Mouse (Mus musculus) CH12.LX (cell line): ENCODE data around the gene Senp5.

Experiments
- CTCF ChIP-seq, 2 experiments: IDR thresholded peaks in 1 of 2; conservative IDR thresholded peaks in 1 of 2; 2 replicates each; pipeline ENCODE4 v1.5.1; 2011 to 2012; ENCODE audit warnings: low read depth in 2 of 2, low read length in 2 of 2, improper control_type of control experiment in 1 of 2, inconsistent platforms in 1 of 2, mild to moderate bottlenecking in 1 of 2, moderate library complexity in 1 of 2
- EP300 ChIP-seq: IDR thresholded peaks from 2 replicates; pipeline ENCODE4 v1.6.1; 2011; ENCODE audit warnings: low read length, improper control_type of control experiment
- MAFK ChIP-seq: IDR thresholded peaks from 2 replicates; pipeline ENCODE4 v1.6.1; 2011; ENCODE audit warnings: low read length, improper control_type of control experiment; ENCODE audit not compliant: insufficient replicate concordance
- MAX ChIP-seq: IDR thresholded peaks from 2 replicates; pipeline ENCODE4 v1.6.1; 2011; ENCODE audit warnings: low read length, improper control_type of control experiment
- MXI1 ChIP-seq: IDR thresholded peaks from 2 replicates; pipeline ENCODE4 v1.6.1; 2011; ENCODE audit warnings: mild to moderate bottlenecking, low read depth, low read length, improper control_type of control experiment
- NRF1 ChIP-seq: IDR thresholded peaks from 2 replicates; pipeline ENCODE4 v1.6.1; 2014; ENCODE audit warnings: low read depth, mild to moderate bottlenecking, inconsistent platforms, low read length, improper control_type of control experiment, moderate library complexity
- POLR2A ChIP-seq: IDR thresholded peaks from 2 replicates; pipeline ENCODE4 v1.6.1; 2011; ENCODE audit warnings: low read depth, mild to moderate bottlenecking, improper control_type of control experiment, low read length
- POLR2AphosphoS2 ChIP-seq: IDR thresholded peaks from 2 replicates; pipeline ENCODE4 v1.6.1; 2011; ENCODE audit warnings: low read depth, low read length, improper control_type of control experiment
- RAD21 ChIP-seq: IDR thresholded peaks from 2 replicates; pipeline ENCODE4 v1.6.1; 2011; ENCODE audit warnings: low read depth, mild to moderate bottlenecking, low read length, improper control_type of control experiment, moderate library complexity
- RCOR1 ChIP-seq: conservative IDR thresholded peaks from 2 replicates; pipeline ENCODE4 v1.6.1; 2012; ENCODE audit warnings: low read depth, mild to moderate bottlenecking, inconsistent platforms, low read length, improper control_type of control experiment
- SMC3 ChIP-seq: IDR thresholded peaks from 2 replicates; pipeline ENCODE4 v1.6.1; 2011; ENCODE audit warnings: low read depth, low read length, improper control_type of control experiment
- TCF12 ChIP-seq: IDR thresholded peaks from 2 replicates; pipeline ENCODE4 v1.6.1; 2014; ENCODE audit warnings: low read depth, mild to moderate bottlenecking, inconsistent platforms, low read length, improper control_type of control experiment
- ZC3H11A ChIP-seq: IDR thresholded peaks from 2 replicates; pipeline ENCODE4 v1.6.1; 2012; ENCODE audit warnings: low read depth, mild to moderate bottlenecking, inconsistent platforms, low read length, improper control_type of control experiment
- ZMIZ1 ChIP-seq: IDR thresholded peaks from 2 replicates; pipeline ENCODE4 v1.6.1; 2012; ENCODE audit warnings: low read depth, mild to moderate bottlenecking, inconsistent platforms, low read length, improper control_type of control experiment

GRCm38 (mm10) chr16:31926091-31926490 is 77.0 kb downstream of the Senp5 start:
- no peak for TF ChIP-seq ZC3H11A
- TF ChIP-seq POLR2A, result no peak
- no peak for TF ChIP-seq TCF12
- TF ChIP-seq CTCF (conservative IDR thresholded peaks at IDR 0.05 in 1 of 2, IDR thresholded peaks at IDR 0.05 in 1 of 2; ENCODE audit: low read depth in 2 of 2, low read length in 2 of 2), result no peak
- no peak for TF ChIP-seq EP300
- TF ChIP-seq MAX, result no peak
- no peak for TF ChIP-seq MAFK
- no peak for TF ChIP-seq POLR2AphosphoS2
- TF ChIP-seq ZMIZ1, result no peak
- TF ChIP-seq SMC3, result no peak
- 0 out of 2 replicates have a peak, but pooled peaks have one; percentile 10 for TF ChIP-seq NRF1
- TF ChIP-seq RCOR1, result no peak
- no peak for TF ChIP-seq MXI1
- no peak for TF ChIP-seq RAD21
